Mouse (Mus musculus): ENCODE data around the gene Map4k1. TPM values are rescaled to one million over a fixed set of nuclear protein-coding genes. Genes with fewer than 3 reads are reported as not detected.
A peak's percentile ranks its signal among the peaks of the same experiment; 100 is the strongest.
"Not testable (repeated sequence)": the region's sequence is repeated elsewhere in the genome, so short reads cannot be mapped to it uniquely, and the experiment has no call there.

Map4k1 gene
- polyA plus RNA-seq, 1 experiment from 2014 or later = 6.2 TPM

DNA sequence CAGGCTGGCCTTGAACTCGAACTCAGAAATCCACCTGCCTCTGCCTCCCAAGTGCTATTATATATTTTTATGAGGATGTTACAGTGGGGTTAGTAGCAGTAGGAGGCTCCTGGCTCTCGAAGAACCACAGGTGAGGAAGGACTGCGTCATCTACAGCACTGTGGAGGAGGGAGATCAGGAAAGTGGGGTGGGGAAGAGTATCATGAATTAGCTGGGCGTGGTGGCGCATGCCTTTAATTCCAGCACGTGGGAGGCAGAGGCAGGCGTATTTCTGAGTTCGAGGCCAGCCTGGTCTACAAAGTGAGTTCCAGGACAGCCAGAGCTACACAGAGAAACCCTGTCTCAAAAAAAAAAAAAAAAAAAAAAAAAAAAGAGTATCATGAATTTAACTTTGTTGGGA, 13.7 kb upstream of the Map4k1 start:
- H3K4me3 ChIP-seq; H3K4me1 ChIP-seq; ATAC-seq (ENCODE audit: low FRiP score, low read depth); H3K27ac ChIP-seq (replicated peaks); H3K4me2 ChIP-seq (replicated peaks); H3K27me3 ChIP-seq; H3K9ac ChIP-seq (replicated peaks); H3K9me3 ChIP-seq: not testable (repeated sequence)
- WGBS = 95% methylated on average over 8 of the region's 8 CpGs
- H3K36me3 ChIP-seq = peaks cover 30% of the 10 kb centered on the region

DNA sequence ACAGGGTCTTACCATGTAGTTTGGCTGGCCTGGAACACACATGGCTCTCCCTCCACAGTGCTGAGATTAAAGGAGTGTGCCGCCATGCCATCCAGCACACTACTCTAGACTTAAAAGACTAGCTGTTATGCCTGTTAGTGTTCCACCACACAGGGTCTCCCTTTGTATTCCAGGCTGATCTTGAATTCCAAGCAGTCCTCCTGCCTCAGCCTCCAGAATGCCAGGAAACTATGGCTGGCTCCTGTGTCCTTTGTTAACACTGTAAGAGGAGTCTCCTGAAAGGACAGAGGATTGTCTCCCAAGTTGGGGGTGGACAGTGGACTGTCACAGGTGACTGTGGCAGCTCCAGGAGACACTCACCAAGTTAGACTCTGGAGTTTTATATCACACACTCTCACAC, 12.6 kb upstream of the Map4k1 start:
- H3K4me1 ChIP-seq = no peaks in the 10 kb centered on the region
- 84% methylated on average over 1 of the region's 1 CpGs for WGBS
- H3K9ac ChIP-seq (replicated peaks) = no peak overlapping the region
- no peak overlapping the region for H3K4me3 ChIP-seq
- ATAC-seq (ENCODE audit: low FRiP score, low read depth) = no peak
- H3K27me3 ChIP-seq = no peaks in the 10 kb centered on the region
- no peaks in the 10 kb centered on the region for H3K9me3 ChIP-seq
- H3K4me2 ChIP-seq (replicated peaks) = no peak overlapping the region
- peaks cover 42% of the 10 kb centered on the region for H3K36me3 ChIP-seq
- no peak overlapping the region for H3K27ac ChIP-seq (replicated peaks)

DNA sequence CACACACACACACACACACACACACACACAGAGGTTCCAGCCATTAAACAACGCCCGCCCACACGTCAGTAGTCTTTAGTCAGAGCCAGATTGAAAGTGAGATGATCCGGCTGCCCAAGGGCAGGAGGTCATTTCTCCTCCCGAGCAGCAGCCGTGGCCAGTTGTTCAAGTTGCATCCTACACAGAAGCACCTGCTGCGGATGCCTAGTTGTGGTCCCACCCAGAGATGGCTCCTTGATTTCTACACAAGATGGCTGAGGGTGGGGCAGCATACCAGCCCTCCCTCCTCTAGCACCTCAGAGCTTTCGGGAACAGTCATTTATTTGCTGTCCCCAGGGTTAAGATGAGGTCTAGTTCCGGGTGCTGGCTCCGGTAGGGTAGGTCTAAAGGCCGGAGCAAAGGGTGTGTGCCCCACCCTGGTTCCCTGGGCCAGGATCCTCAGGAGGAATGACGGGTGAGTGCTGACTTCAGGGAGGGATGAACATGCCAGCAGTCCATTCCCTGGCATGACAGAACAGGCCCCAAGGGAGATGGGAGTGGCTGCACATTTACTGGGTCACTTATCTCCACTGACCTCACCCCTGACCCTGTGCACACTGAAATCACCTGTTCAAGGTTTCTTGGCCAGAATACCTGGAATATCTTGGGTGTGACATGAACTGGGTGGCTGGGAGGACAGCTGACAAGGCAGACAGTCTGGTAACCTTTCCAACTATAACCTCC, 12.0 kb upstream of the Map4k1 start:
- no peaks in the 10 kb centered on the region for H3K4me1 ChIP-seq
- H3K9me3 ChIP-seq = no peaks in the 10 kb centered on the region
- no peaks in the 10 kb centered on the region for H3K27me3 ChIP-seq
- no peak overlapping the region for H3K4me3 ChIP-seq
- H3K4me2 ChIP-seq (replicated peaks) = no peak overlapping the region
- ATAC-seq (ENCODE audit: low FRiP score, low read depth) = no peak
- no peak overlapping the region for H3K27ac ChIP-seq (replicated peaks)
- H3K9ac ChIP-seq (replicated peaks) = no peak overlapping the region
- peaks cover 48% of the 10 kb centered on the region for H3K36me3 ChIP-seq
- 79% methylated on average over 12 of the region's 12 CpGs for WGBS

DNA sequence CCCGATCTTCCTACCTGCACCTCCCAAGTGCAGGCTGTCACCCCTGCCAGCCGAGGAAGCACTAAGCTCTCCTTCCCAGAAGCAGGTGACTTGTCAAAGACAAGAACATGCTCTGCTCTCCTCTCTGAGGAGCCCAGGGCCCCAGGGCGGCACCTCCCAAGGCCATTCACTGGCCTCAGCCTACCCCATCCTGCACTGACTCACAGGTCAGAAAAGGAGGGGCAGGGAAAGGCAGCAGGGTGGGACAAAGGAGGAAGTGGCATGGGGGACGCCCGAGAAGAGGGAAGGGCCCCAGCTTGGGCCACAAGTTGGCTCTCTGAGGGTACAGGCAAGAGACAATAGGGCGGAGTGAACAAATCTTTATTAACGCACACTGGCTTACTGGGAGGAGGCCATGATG, 10.8 kb upstream of the Map4k1 start:
- Histone ChIP-seq H3K4me2 (replicated peaks) (no peak overlapping the region), H3K36me3 (peaks cover 52% of the 10 kb centered on the region), H3K27me3 (no peaks in the 10 kb centered on the region), H3K4me3 (no peak overlapping the region), H3K27ac (replicated peaks) (no peak overlapping the region), H3K4me1 (no peaks in the 10 kb centered on the region), H3K9me3 (no peaks in the 10 kb centered on the region), H3K9ac (replicated peaks) (no peak overlapping the region)
- ATAC-seq (ENCODE audit: low FRiP score, low read depth) = no peak
- WGBS = 90% methylated on average over 7 of the region's 7 CpGs

DNA sequence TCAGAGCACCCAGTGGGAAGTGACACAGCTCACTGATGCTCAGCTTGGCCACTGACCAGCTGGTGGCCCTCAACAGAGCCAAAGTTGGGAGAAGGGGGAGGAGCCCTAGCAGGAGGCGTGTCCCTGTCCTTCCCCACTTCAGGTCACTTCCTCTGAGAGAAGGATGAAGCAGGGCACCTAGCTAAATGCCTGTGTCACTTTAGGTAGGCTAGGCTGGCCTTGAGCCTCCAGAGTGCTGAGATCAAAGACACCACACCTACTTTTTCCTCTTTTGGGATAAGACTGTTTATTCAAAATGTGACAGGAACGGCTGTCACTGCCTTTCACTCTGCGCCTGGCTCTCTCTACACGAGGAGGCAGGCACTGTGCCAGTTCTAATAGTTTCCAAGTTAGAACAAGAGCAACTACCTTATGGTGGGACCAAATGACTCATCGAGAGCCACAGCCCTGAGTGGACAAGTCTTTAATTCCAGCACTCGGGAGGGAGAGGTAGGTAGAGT, 10.0 kb upstream of the Map4k1 start:
- peaks cover 60% of the 10 kb centered on the region for H3K36me3 ChIP-seq
- H3K9ac ChIP-seq (replicated peaks) = no peak overlapping the region
- no peak overlapping the region for H3K27ac ChIP-seq (replicated peaks)
- H3K9me3 ChIP-seq = no peaks in the 10 kb centered on the region
- no peak for ATAC-seq (ENCODE audit: low FRiP score, low read depth)
- no peak overlapping the region for H3K4me3 ChIP-seq
- 92% methylated on average over 6 of the region's 6 CpGs for WGBS
- H3K4me2 ChIP-seq (replicated peaks) = no peak overlapping the region
- no peaks in the 10 kb centered on the region for H3K27me3 ChIP-seq
- no peaks in the 10 kb centered on the region for H3K4me1 ChIP-seq

DNA sequence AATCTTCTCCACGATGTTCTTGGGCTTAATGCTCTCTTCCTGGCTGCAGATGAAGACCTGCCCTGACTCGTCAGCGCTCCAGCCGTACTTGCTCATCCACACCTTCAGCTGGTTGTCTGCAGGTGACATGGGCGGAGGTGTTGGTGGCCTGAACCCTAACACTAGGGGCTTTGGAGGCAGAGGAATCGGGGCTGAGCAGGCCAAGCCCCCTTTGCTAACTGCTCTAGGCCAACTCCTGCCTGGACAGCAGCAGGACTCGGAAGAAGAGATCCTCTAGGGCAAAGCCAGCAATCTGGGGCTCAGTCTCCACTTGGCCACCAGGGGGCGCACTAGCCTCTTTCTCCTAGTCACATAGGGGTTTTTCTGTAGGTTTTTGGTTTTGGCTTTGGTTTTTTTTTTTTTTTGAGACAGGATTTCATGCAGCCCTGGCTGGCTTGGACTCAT, 9.3 kb upstream of the Map4k1 start:
- peak; percentile 19; the same call in 1 of the 2 replicates for ATAC-seq (ENCODE audit: low FRiP score, low read depth)
- Histone ChIP-seq H3K36me3 (peaks cover 67% of the 10 kb centered on the region), H3K9ac (replicated peaks) (no peak overlapping the region), H3K4me1 (no peaks in the 10 kb centered on the region), H3K4me3 (no peak overlapping the region), H3K27ac (replicated peaks) (no peak overlapping the region), H3K4me2 (replicated peaks) (no peak overlapping the region), H3K27me3 (no peaks in the 10 kb centered on the region), H3K9me3 (no peaks in the 10 kb centered on the region)
- WGBS = 71% methylated on average over 8 of the region's 8 CpGs

DNA sequence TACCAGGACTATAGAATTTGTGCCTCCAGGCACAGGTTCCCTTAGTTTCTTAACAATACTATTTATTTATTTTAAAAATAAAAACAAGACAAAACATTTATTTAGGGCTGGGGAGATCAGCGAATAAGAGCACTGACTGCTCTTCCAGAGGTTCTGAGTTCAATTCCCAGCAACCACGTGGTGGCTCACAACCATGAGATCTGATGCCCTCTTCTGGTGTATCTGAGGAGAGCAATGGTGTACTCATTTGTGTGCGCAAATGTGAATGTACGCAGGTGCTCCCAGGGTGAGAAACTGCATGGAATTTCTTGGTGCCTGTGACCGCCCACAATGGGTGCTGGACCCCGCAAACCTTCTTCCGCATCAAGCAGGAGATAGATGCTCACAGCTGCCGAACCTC, 8.8 kb upstream of the Map4k1 start:
- no peak for ATAC-seq (ENCODE audit: low FRiP score, low read depth)
- WGBS = 86% methylated on average over 8 of the region's 8 CpGs

DNA sequence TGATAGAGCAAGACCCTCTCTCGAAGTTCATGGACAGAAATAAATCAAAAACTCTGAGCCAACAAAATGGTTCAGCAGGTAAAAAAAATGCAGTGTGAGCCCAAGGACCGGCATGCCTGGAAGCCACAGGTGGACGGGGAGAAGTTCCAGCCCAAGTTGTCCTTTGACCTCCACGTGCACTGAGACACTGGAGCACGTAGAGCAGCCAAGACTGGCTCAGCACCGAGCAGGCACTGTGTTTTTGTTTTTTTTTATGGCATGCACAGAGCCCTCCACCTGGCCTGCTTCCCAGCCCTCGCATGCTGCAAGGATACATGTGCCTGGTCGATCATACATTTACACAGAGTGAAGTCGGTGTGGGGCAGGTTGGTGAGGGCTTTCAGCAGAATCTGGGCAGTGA, 4.3 kb upstream of the Map4k1 start:
- no peak overlapping the region for H3K9ac ChIP-seq (replicated peaks)
- no peak overlapping the region for H3K4me2 ChIP-seq (replicated peaks)
- no peak for ATAC-seq (ENCODE audit: low FRiP score, low read depth)
- H3K9me3 ChIP-seq = no peaks in the 10 kb centered on the region
- peaks cover 57% of the 10 kb centered on the region for H3K36me3 ChIP-seq
- no peak overlapping the region for H3K27ac ChIP-seq (replicated peaks)
- no peaks in the 10 kb centered on the region for H3K27me3 ChIP-seq
- 92% methylated on average over 9 of the region's 9 CpGs for WGBS
- peaks cover 9% of the 10 kb centered on the region for H3K4me1 ChIP-seq
- no peak overlapping the region for H3K4me3 ChIP-seq

More for the DNA sequence above, 8.8 kb upstream of the Map4k1 start:
- Histone ChIP-seq H3K4me3 (no peak overlapping the region), H3K4me2 (replicated peaks) (no peak overlapping the region), H3K27ac (replicated peaks) (no peak overlapping the region), H3K9me3 (no peaks in the 10 kb centered on the region), H3K36me3 (peaks cover 72% of the 10 kb centered on the region), H3K4me1 (no peaks in the 10 kb centered on the region), H3K9ac (replicated peaks) (no peak overlapping the region), H3K27me3 (no peaks in the 10 kb centered on the region)

DNA sequence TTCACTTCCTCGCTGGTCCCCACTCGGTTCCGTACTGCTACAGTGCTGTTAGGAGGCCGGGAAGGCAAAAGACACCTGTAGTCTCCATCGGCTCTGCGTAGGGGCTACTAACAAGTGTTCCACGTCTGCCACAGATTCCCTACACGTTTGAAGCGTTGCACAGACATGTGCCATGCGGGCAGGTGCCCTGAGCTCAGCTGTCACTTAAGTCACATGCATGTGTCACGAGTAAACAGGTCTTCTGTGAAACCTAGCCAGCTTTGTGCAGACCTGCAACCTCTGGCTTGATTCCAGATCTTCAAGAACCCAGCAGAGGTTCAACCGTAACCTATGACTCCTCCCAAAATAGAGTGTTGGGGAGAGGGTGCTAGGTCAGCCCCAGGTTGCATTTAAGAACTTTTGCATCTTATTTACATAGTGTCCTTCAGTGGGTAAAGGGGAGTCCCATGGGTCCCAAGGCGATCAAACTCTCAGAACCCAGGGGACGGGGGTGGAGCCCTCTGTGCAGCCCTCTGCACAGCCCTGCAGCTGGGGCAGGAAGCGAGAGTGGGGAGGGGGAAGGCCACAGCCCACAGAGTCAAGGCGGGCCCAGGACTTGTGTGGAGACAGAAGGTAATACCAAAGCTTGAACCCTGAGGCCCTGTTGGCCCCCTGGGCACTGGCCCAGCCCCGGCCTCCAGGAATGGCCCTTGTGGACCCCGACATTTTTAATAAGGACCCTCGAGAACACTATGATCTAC, 594 bp downstream of the Map4k1 start:
- Histone ChIP-seq H3K4me2 (replicated peaks) (peak overlapping the region; percentile 86), H3K27me3 (no peaks in the 10 kb centered on the region), H3K36me3 (peaks cover 19% of the 10 kb centered on the region), H3K9me3 (no peaks in the 10 kb centered on the region), H3K4me3 (peak overlapping the region; percentile 80), H3K4me1 (peaks cover 14% of the 10 kb centered on the region), H3K9ac (replicated peaks) (peak overlapping the region; percentile 69), H3K27ac (replicated peaks) (peak overlapping the region; percentile 69)
- peak; percentile 41 for ATAC-seq (ENCODE audit: low FRiP score, low read depth)
- WGBS = 19% methylated on average over 19 of the region's 19 CpGs

DNA sequence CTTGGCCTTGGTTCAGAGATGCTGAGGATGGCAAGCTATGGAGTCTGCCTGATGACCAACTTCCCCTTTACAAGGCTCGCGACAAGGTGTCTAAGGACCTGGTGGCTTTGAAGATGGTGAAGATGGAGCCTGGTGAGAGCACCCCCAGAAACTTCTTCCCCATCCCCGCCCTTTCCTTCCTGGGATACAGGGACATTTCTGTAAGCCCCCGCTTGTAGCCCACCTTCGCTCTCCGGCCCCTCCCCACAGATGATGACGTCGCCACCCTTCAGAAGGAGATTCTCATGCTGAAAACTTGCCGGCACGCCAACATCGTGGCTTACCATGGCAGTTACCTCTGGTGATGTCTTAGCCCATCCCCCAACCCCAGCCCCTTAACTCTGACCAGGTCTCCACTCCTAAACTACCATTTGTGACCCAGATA, 1.3 kb downstream of the Map4k1 start:
- Histone ChIP-seq H3K27me3 (no peaks in the 10 kb centered on the region), H3K4me1 (peaks cover 14% of the 10 kb centered on the region), H3K27ac (replicated peaks) (no peak overlapping the region), H3K9me3 (no peaks in the 10 kb centered on the region), H3K9ac (replicated peaks) (no peak overlapping the region), H3K36me3 (peaks cover 12% of the 10 kb centered on the region), H3K4me2 (replicated peaks) (no peak overlapping the region), H3K4me3 (no peak overlapping the region)
- no peak for ATAC-seq (ENCODE audit: low FRiP score, low read depth)
- 81% methylated on average over 11 of the region's 11 CpGs for WGBS

DNA sequence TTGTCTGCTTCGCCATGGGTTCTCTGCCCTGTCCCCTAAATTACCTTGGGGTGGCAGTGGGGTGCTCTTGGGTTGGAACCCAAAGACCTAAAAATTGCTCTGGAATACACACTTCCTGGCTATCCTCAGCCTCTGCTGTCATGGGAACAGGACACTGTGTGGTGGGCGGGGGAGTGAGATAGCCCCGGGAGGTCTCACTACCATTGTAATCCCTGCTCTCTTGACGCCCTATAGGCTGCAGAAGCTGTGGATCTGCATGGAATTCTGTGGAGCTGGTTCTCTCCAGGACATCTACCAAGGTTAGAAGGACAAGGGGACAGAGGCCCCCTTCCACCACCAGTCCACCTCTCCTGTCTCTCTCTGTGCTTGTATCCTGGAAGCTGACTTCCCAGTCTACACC, 2.0 kb downstream of the Map4k1 start:
- no peak overlapping the region for H3K4me2 ChIP-seq (replicated peaks)
- 67% methylated on average over 4 of the region's 4 CpGs for WGBS
- no peaks in the 10 kb centered on the region for H3K27me3 ChIP-seq
- no peak overlapping the region for H3K27ac ChIP-seq (replicated peaks)
- H3K4me1 ChIP-seq = peaks cover 14% of the 10 kb centered on the region
- no peak overlapping the region for H3K4me3 ChIP-seq
- H3K9ac ChIP-seq (replicated peaks) = no peak overlapping the region
- peaks cover 5% of the 10 kb centered on the region for H3K36me3 ChIP-seq
- no peak for ATAC-seq (ENCODE audit: low FRiP score, low read depth)
- H3K9me3 ChIP-seq = no peaks in the 10 kb centered on the region

DNA sequence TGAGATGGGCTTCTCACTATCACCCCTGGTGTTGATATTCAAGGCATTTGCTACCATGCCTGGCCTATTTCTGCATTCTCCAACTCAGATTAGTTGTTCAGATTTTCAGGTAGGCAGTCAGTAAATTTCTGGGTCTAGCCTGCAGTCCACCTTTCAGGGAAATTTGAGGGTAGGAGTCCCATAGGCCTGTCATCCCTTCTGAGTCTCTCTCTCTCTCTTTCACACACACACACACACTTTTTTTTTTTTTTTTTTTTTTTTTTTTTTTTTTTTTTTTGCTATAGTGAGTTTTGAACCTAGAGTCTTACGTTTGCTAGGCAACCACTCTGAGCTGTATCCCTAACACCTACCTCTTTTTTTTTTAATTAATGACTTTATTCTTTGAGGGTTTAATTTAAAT, 2.6 kb downstream of the Map4k1 start:
- Histone ChIP-seq H3K27me3 (no peaks in the 10 kb centered on the region), H3K9ac (replicated peaks) (no peak overlapping the region), H3K36me3 (no peaks in the 10 kb centered on the region; the same call in 1 of the 2 replicates), H3K4me3 (no peak overlapping the region), H3K4me2 (replicated peaks) (no peak overlapping the region), H3K27ac (replicated peaks) (no peak overlapping the region), H3K9me3 (no peaks in the 10 kb centered on the region), H3K4me1 (peaks cover 14% of the 10 kb centered on the region)
- no peak for ATAC-seq (ENCODE audit: low FRiP score, low read depth)
- 95% methylated on average over 1 of the region's 1 CpGs for WGBS

Measured in midbrain, embryonic 12.5 days (tissue).